Mouse (Mus musculus) common myeloid progenitor, adult 5-6 weeks (primary cell): ENCODE data around the gene Pnpla6. TPM values are rescaled to one million over a fixed set of nuclear protein-coding genes. Genes with fewer than 3 reads are reported as not detected.
A peak's percentile ranks its signal among the peaks of the same experiment; 100 is the strongest.
"Not testable (repeated sequence)": the region's sequence is repeated elsewhere in the genome, so short reads cannot be mapped to it uniquely, and the experiment has no call there.

Experiments used
- ATAC-seq: replicated peaks from 2 replicates; pipeline ENCODE4 v1.8.0; 2016; ENCODE audit warnings: low read depth, mild to moderate bottlenecking, moderate TSS enrichment, inconsistent platforms; ENCODE audit not compliant: poor library complexity, severe bottlenecking
- total RNA-seq: library from RNA; stranded (forward); fragments of 200-1000, 187-1606 nt; gene quantifications from 2 replicates; pipeline ENCODE4 v1.2.3, GENCODE M21; 2017

Gene Pnpla6
- total RNA-seq, 1 experiment from 2014 or later, result 21.8 TPM

DNA sequence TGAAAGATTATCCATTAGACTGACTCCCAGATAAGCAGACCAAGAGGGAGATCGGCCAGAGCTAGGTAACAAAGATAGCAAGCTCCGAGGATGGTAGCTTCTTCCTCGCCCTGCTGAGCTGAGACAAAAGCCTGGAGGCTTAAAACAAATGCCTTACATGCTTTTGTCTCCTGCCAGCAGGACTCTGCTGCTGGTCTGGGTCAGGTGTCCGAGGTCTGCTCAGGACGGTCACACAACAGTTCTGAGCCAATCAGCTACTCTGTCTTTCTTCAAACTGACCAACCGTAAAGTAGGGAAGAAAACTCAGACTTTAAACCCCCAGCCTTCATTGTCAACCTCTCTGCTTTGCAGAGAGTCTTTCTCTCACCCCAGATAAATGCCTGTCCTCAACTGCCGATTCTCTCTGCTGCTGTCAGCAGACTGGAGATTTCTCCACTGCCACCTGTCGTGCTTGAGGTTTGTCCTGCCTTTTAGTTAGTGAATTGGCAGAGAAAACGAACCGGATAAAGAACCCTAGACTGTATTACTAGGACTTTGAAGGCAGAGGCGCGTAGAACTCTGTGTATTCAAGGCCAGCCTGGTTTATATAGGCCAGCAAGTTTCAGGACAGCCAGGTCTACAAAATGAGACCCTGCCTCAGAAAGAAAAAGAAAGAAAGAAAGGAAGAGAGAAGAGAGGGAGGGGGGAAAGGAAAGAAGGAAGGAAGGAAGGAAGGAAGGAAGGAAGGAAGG lies 52.6 kb downstream of the Pnpla6 start, which contains the start of gene C330021F23Rik:
C330021F23Rik (plus strand) TSS at position 350 of the 731 bp plus-strand sequence.
- ATAC-seq, result no peak

DNA sequence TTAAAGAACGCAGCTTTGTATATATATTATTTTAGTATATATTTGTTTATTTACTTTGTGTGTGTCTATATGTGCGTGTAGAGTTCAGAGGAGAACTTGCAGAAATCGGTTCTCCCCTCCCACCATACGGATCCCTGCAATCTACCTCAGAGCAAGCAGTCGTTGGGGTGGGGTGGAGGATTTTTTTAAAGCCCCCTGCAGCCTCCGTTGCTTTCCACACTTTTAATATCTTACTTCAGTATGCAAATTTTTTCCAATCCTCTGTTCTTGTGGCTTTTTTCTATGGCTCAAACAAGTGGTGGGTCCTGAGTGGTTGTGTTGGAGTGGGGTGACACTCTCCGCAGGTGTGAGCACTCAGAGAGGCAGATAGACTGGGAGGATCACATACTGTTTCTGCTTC lies 53.2 kb downstream of the Pnpla6 start:
- no peak for ATAC-seq

DNA sequence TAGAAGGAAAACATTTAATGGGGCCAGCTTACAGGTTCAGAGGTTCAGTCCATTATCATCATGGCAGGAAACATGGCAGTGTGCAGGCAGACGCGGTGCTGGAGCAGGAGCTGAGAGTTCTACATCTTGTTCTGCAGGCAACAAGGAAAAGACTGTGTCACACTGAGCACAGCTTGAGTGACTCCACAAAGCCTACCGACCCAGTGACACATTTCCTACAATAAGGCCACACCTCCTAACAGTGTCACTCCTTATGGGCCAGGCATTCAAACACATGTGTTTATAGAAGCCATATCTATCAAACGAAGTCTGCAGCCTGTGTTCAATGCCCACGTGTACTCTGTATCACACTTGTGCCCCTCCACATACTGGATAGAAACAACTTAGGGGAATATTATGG lies 54.6 kb downstream of the Pnpla6 start:
- ATAC-seq, result no peak

DNA sequence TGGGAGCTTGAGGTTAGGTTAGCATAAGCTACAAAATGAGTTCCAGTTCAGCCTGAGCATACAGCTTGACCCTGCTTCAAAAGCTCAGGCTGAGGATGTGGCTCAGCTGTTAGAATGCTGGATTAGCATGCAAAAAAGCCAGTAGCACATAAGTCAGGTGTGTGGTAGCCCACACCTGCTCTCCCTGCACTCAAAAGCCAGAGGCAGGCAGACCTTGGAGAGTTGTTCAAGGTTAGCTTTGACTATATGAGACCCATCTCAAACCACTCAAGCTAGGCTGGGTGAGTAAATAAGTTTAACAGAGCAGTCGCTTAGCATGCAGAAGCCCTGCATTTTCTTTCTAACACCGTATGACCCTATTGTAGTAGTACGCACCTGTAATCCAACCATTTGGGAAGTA lies 59.4 kb downstream of the Pnpla6 start:
- no peak for ATAC-seq

DNA sequence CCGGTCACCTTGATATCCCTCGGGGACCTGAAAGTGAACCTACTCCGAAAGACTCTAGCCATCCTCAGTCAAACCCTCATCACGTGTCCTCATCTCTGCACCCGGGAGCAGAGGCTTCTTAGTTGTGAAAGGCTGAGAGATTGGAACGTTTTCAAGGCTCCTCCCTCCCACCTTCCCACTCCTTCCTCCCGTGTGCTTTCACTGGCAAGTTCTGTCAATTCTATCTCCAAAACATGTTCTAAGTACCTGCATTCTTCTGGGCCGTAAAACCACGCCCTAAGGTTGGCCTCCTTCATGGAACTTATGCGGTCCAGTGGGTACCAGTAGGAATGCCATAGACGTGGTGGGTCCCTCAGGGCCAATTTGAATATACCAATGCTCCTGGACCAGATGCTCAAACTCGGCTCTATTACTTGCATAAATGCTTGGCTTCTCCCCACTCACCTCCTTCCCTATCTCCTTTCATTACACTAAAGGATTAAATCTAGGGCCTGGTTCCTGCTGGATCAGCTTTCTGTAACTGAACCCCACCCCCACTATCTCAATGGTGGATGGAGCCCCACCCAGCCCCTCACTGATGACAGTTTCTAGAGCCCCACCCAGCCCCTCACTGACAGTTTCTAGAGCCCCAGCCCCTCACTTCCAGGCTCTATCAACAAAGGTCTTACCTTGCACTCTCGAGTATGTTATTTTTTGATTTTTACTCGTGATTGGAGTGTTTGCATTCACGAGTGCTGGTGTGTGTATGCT lies 61.2 kb downstream of the Pnpla6 start:
- no peak for ATAC-seq

DNA sequence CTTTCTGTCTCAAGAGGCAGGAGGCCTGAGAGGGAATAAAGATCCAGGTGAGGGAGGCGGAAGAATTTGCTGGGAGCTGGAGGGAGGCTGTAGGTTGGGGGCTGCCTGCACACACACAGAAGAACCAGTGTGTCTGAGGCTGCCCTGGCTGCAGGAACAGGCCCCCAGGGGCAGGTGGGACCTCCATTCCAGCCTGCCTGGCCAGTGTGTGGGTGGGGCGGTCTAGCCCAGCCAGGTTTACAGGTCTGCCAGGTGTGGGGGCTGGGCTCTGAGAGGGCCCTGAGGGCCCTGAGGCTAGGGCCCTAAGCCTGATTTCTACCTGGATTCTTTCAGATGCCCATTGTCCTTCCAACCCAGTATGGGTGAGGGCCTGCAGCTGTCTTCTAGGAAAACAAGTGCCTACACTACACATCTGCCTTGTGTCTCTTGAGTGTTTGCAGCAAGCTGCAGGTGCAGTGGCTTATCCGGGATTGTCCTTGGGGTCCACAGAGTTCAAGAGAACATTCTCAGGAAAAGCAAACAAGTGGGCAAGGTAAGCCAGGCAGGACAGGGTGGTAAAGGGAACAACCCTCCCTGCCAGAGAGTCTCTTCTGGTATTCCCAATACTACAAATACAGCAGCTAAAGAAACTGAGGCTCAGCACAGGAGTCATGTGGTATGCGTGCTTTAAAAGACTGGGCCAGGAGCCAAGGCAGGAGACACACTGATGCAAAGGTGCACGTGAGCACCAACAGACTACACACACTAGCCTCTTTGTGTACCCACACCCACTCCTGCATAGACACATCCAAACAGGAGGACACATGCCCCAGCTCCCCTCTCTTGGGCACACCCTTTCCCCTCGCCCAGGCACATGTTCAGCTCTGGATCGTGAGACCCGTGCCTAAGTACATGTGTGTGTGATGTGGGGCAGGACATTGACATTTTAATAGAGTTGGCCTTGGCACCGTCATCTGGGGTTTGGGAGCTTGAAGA lies 64.5 kb downstream of the Pnpla6 start:
- ATAC-seq, result no peak

- not testable (repeated sequence) for ATAC-seq
Observed at GRCm38 (mm10) chr8:3581961-3582360, 66.8 kb downstream of the Pnpla6 start.

- ATAC-seq, result no peak
Observed at GRCm38 (mm10) chr8:3586452-3586851, 71.3 kb downstream of the Pnpla6 start.

GRCm38 (mm10) chr8:3586993-3587390 lies 71.8 kb downstream of the Pnpla6 start, which contains the start of gene Camsap3:
TSS of gene Camsap3 (plus strand) at chr8:3587293.
- no peak for ATAC-seq

DNA sequence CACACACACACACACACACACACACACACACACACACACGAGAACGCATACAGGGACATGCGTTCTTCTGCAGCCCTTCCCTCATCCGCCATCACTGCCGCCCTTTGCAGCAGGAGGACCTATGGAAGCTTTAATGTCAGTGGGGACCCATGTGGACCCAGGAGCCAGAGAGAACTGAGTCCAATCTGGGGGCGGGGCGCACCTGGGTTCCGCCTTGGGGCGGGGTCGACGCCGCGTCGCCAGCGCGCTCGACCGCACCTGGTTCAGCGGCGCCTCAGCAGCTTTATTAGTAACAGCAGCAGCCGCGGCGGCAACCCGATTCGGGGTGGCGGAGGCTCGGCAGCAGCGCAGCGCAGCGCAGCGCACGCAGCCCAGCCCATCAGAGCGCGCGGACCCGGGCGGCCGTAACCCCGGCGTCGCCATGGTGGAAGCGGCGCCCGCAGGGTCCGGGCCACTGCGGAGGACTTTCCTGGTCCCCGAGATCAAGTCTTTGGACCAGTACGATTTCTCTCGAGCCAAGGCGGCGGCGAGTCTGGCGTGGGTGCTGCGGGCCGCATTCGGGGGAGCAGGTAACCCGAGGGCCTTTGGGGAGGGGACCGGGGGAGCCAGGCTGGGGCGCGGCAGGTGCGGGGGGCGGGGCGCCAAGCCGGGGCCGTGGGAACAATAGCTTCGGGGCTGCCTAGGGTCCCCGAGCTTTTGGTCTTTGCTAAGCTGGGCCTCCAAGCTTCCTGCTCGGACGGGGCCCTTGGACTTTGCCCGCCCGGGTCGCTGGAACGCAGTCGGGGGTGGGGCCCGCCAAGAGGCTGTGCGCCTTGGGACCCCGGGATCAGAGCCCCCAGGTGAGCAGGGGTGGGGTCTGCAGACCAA lies 72.4 kb downstream of the Pnpla6 start:
- ATAC-seq, result peak; percentile 57

- peak; percentile 64 for ATAC-seq
Observed at GRCm38 (mm10) chr8:3588258-3588633, 73.1 kb downstream of the Pnpla6 start.

GRCm38 (mm10) chr8:3593470-3593869 lies 78.3 kb downstream of the Pnpla6 start:
- 0 out of 2 replicates have a peak, but pooled peaks have one; percentile 30 for ATAC-seq

Other genes starting within 250 kb of the Pnpla6 start
- 11.4 and 14.8 TPM in 2 replicates for gene Insr, start 235.8 kb upstream of the Pnpla6 start, total RNA-seq
- gene A430078G23Rik, start 162.0 kb upstream of the Pnpla6 start, total RNA-seq, result 22.7 and 25.9 TPM in 2 replicates
- 26.5 and 30.3 TPM in 2 replicates for gene Arhgef18, start 122.4 kb upstream of the Pnpla6 start, total RNA-seq
- 1.3 and 1.4 TPM in 2 replicates for gene Pex11g, start 47.7 kb upstream of the Pnpla6 start, total RNA-seq
- not detected in 2 replicates for gene Tex45, start 44.5 kb upstream of the Pnpla6 start, total RNA-seq
- gene Zfp358, start 22.2 kb upstream of the Pnpla6 start, total RNA-seq, result 6.2 and 8.3 TPM in 2 replicates
- 26.1 and 28.9 TPM in 2 replicates for gene Mcoln1, start 14.9 kb upstream of the Pnpla6 start, total RNA-seq
- gene C330021F23Rik, start 52.6 kb downstream of the Pnpla6 start, total RNA-seq, result 0.44 and 0.96 TPM in 2 replicates
- 1.0 TPM in 2 replicates for gene Camsap3, start 71.9 kb downstream of the Pnpla6 start, total RNA-seq
- 53.4 and 54.3 TPM in 2 replicates for gene Xab2, start 105.9 kb downstream of the Pnpla6 start, total RNA-seq
- gene Pet100, start 106.2 kb downstream of the Pnpla6 start, total RNA-seq, result 162 and 251 TPM in 2 replicates
- not detected in 2 replicates for gene Pcp2, start 110.2 kb downstream of the Pnpla6 start, total RNA-seq
- 92.9 and 112 TPM in 2 replicates for gene Stxbp2, start 115.6 kb downstream of the Pnpla6 start, total RNA-seq
- not detected in 2 replicates for gene Retn, start 140.4 kb downstream of the Pnpla6 start, total RNA-seq
- gene Mcemp1, start 150.4 kb downstream of the Pnpla6 start, total RNA-seq, result 0.27 and 0.68 TPM in 2 replicates
- gene Fcor, start 157.0 kb downstream of the Pnpla6 start, total RNA-seq, result 0.87 and 1.4 TPM in 2 replicates
- 34.9 and 42.9 TPM in 2 replicates for gene Trappc5, start 160.9 kb downstream of the Pnpla6 start, total RNA-seq
- gene Fcer2a, start 178.8 kb downstream of the Pnpla6 start, total RNA-seq, result not detected in 2 replicates
- not detected in 2 replicates for gene Clec4g, start 205.3 kb downstream of the Pnpla6 start, total RNA-seq
- 0.27 and 1.2 TPM in 2 replicates for gene Cd209a, start 233.6 kb downstream of the Pnpla6 start, total RNA-seq